Mouse (Mus musculus) left cerebral cortex, postnatal 36 days (tissue): ENCODE data around the gene Fra10ac1. TPM values are rescaled to one million over a fixed set of nuclear protein-coding genes. Genes with fewer than 3 reads are reported as not detected.

Source experiments
- total RNA-seq, 2 experiments: library from RNA; stranded (reverse); gene quantifications; 2 replicates each; pipeline ENCODE4 v1.2.3; 2021

Gene Fra10ac1
- total RNA-seq, 2 experiments from 2014 or later: 12.6 to 16.0 TPM

Other genes starting within 250 kb of the Fra10ac1 start
- gene Myof, start 180.6 kb downstream of the Fra10ac1 start, total RNA-seq: 1 to 10 TPM; 3.5 to 7.6 TPM
- under 1 TPM; 0.12 to 0.39 TPM for gene Cep55, start 169.1 kb downstream of the Fra10ac1 start, total RNA-seq
- gene Ffar4, start 127.1 kb downstream of the Fra10ac1 start, total RNA-seq: not detected
- 10 to 100 TPM; 19.1 to 33.0 TPM for gene Rbp4, start 98.9 kb downstream of the Fra10ac1 start, total RNA-seq
- gene Pde6c, start 91.4 kb downstream of the Fra10ac1 start, total RNA-seq: under 1 TPM in 1 of 2 experiments, not detected in 1; 0.48 TPM
- gene Lgi1, start 40.4 kb upstream of the Fra10ac1 start, total RNA-seq: 100 to 1,000 TPM; 135 to 144 TPM
- gene Slc35g1, start 171.8 kb upstream of the Fra10ac1 start, total RNA-seq: 1 to 10 TPM; 1.6 to 2.6 TPM